Mouse (Mus musculus) MEL (cell line): ENCODE results near the gene Acot4. TPM values are rescaled to one million over a fixed set of nuclear protein-coding genes. Genes with fewer than 3 reads are reported as not detected.
"Not testable (repeated sequence)": the region's sequence is repeated elsewhere in the genome, so short reads cannot be mapped to it uniquely, and the experiment has no call there.

Source experiments
- DNase-seq: peaks from one replicate; pipeline ENCODE4 v3.0.0; 2011; ENCODE audit warnings: low read depth, low spot score
- H3K27ac ChIP-seq: 2 replicates; pipeline ENCODE4 v1.5.1; 2012; ENCODE audit warnings: low read depth, mild to moderate bottlenecking, control low read depth, low read length, moderate library complexity; ENCODE audit not compliant: control insufficient read depth
- H3K27me3 ChIP-seq, 2 experiments: fragments of 150-350 bp in 1 of 2; sonication (generic) in 1 of 2; 2 replicates each; pipeline ENCODE4 v1.6.1; 2012; ENCODE audit warnings: low read length in 2 of 2, mild to moderate bottlenecking in 2 of 2, improper control_type of control experiment in 1 of 2, moderate library complexity in 1 of 2; ENCODE audit not compliant: insufficient read depth in 2 of 2, control insufficient read depth in 1 of 2
- H3K36me3 ChIP-seq, 2 experiments: 2 replicates each; pipeline ENCODE4 v1.6.1; 2012 to 2014; ENCODE audit warnings: low read length in 2 of 2, improper control_type of control experiment in 1 of 2, inconsistent platforms in 1 of 2, mild to moderate bottlenecking in 1 of 2; ENCODE audit not compliant: insufficient read depth in 2 of 2, control insufficient read depth in 1 of 2
- H3K4me1 ChIP-seq, 2 experiments: fragments of 150-350 bp in 1 of 2; sonication (generic) in 1 of 2; 2 replicates each; pipeline ENCODE4 v1.6.1; 2012; ENCODE audit warnings: low read length in 2 of 2, improper control_type of control experiment in 1 of 2, mild to moderate bottlenecking in 1 of 2; ENCODE audit not compliant: insufficient read depth in 2 of 2, control insufficient read depth in 1 of 2
- H3K4me3 ChIP-seq, 2 experiments: fragments of 150-350 bp in 1 of 2; sonication (generic) in 1 of 2; 2 replicates each; pipeline ENCODE4 v1.5.1; 2012; ENCODE audit warnings: low read depth in 2 of 2, low read length in 2 of 2, mild to moderate bottlenecking in 2 of 2, moderate library complexity in 2 of 2, control low read depth in 1 of 2, improper control_type of control experiment in 1 of 2; ENCODE audit not compliant: control insufficient read depth in 1 of 2, insufficient read depth in 1 of 2
- H3K79me2 ChIP-seq: 2 replicates; pipeline ENCODE4 v1.6.1; 2012; ENCODE audit warnings: mild to moderate bottlenecking, low read length, moderate library complexity; ENCODE audit not compliant: control insufficient read depth, poor library complexity, insufficient read depth
- H3K9ac ChIP-seq: 2 replicates; pipeline ENCODE4 v1.6.1; 2012; ENCODE audit warnings: low read depth, mild to moderate bottlenecking, control low read depth, low read length, moderate library complexity; ENCODE audit not compliant: control insufficient read depth, poor library complexity, severe bottlenecking
- H3K9me3 ChIP-seq: fragments of 150-350 bp; sonication (generic); replicated peaks from 2 replicates; pipeline ENCODE4 v1.6.1; 2012; ENCODE audit warnings: mild to moderate bottlenecking, low read length, improper control_type of control experiment, moderate library complexity; ENCODE audit not compliant: insufficient read depth
- CHD1 ChIP-seq: IDR thresholded peaks from 2 replicates; pipeline ENCODE4 v1.6.1; 2012; ENCODE audit warnings: low read depth, mild to moderate bottlenecking, inconsistent platforms, low read length, improper control_type of control experiment
- E2F4 ChIP-seq: IDR thresholded peaks from 2 replicates; pipeline ENCODE4 v1.6.1; 2011; ENCODE audit warnings: low read depth, low read length, improper control_type of control experiment, borderline replicate concordance
- ELF1 ChIP-seq: IDR thresholded peaks from 2 replicates; pipeline ENCODE4 v1.6.1; 2014; ENCODE audit warnings: low read depth, mild to moderate bottlenecking, inconsistent platforms, low read length, improper control_type of control experiment, moderate library complexity
- EP300 ChIP-seq, 2 experiments: IDR thresholded peaks; 2 replicates each; pipeline ENCODE4 v1.6.1; 2011; ENCODE audit warnings: improper control_type of control experiment in 2 of 2, low read length in 2 of 2, low read depth in 1 of 2, mild to moderate bottlenecking in 1 of 2
- GABPA ChIP-seq: IDR thresholded peaks from 2 replicates; pipeline ENCODE4 v1.6.1; 2012; ENCODE audit warnings: low read depth, mild to moderate bottlenecking, inconsistent platforms, low read length, improper control_type of control experiment, moderate library complexity
- GATA1 ChIP-seq: IDR thresholded peaks from 2 replicates; pipeline ENCODE4 v1.6.1; 2011; ENCODE audit warnings: low read depth, low read length, improper control_type of control experiment
- HCFC1 ChIP-seq: IDR thresholded peaks from 2 replicates; pipeline ENCODE4 v1.6.1; 2012; ENCODE audit warnings: low read depth, mild to moderate bottlenecking, inconsistent platforms, low read length, improper control_type of control experiment, moderate library complexity
- MAFK ChIP-seq: IDR thresholded peaks from 2 replicates; pipeline ENCODE4 v1.6.1; 2011; ENCODE audit warnings: low read depth, mild to moderate bottlenecking, low read length, improper control_type of control experiment, borderline replicate concordance
- MEF2A ChIP-seq: IDR thresholded peaks from 2 replicates; pipeline ENCODE4 v1.6.1; 2014; ENCODE audit warnings: low read depth, mild to moderate bottlenecking, inconsistent platforms, low read length, improper control_type of control experiment; ENCODE audit not compliant: poor library complexity, insufficient replicate concordance, severe bottlenecking; ENCODE audit errors: extremely low read depth
- MYC ChIP-seq: IDR thresholded peaks from 2 replicates; pipeline ENCODE4 v1.6.1; 2011; ENCODE audit warnings: low read depth, mild to moderate bottlenecking, low read length, improper control_type of control experiment, moderate library complexity
- NRF1 ChIP-seq: IDR thresholded peaks from 2 replicates; pipeline ENCODE4 v1.6.1; 2014; ENCODE audit warnings: low read depth, mild to moderate bottlenecking, inconsistent platforms, low read length, improper control_type of control experiment, moderate library complexity; ENCODE audit not compliant: poor library complexity, insufficient read depth, severe bottlenecking
- SIN3A ChIP-seq: IDR thresholded peaks from 2 replicates; pipeline ENCODE4 v1.6.1; 2012; ENCODE audit warnings: low read length, improper control_type of control experiment, inconsistent platforms
- SMC3 ChIP-seq: IDR thresholded peaks from 2 replicates; pipeline ENCODE4 v1.6.1; 2011; ENCODE audit warnings: low read depth, low read length, improper control_type of control experiment
- TBP ChIP-seq: IDR thresholded peaks from 2 replicates; pipeline ENCODE4 v1.8.0; 2011; ENCODE audit warnings: low read depth, low read length, improper control_type of control experiment
- TCF12 ChIP-seq: IDR thresholded peaks from 2 replicates; pipeline ENCODE4 v1.6.1; 2014; ENCODE audit warnings: low read depth, mild to moderate bottlenecking, inconsistent platforms, low read length, improper control_type of control experiment, moderate library complexity
- UBTF ChIP-seq: IDR thresholded peaks from 2 replicates; pipeline ENCODE4 v1.6.1; 2012; ENCODE audit warnings: low read depth, mild to moderate bottlenecking, inconsistent platforms, low read length, improper control_type of control experiment, moderate library complexity, borderline replicate concordance; ENCODE audit not compliant: insufficient read depth
- ZC3H11A ChIP-seq: IDR thresholded peaks from 2 replicates; pipeline ENCODE4 v1.6.1; 2012; ENCODE audit warnings: low read depth, mild to moderate bottlenecking, inconsistent platforms, low read length, improper control_type of control experiment
- polyA plus RNA-seq, 2 experiments: library from polyadenylated mRNA; stranded (reverse) in 1 of 2; unstranded in 1 of 2; fragments of >175 nt in 1 of 2; fragments of >200 nt in 1 of 2; gene quantifications; 2 replicates each; pipeline versions ENCODE4 v1.2.1 to v1.2.4; 2012; ENCODE audit warnings: low replicate concordance in 2 of 2, low read depth in 1 of 2; ENCODE audit not compliant: insufficient read length in 2 of 2, insufficient read depth in 1 of 2, missing spikeins in 1 of 2
- total RNA-seq: library from RNA; depleted of rRNA; stranded (reverse); fragments of 300-350 nt; gene quantifications from 2 replicates; pipeline ENCODE4 v1.2.3, GENCODE M21; 2012

Gene Acot4
- total and polyA plus RNA-seq, 3 experiments, result 0.08 TPM; not detected in 1

DNA sequence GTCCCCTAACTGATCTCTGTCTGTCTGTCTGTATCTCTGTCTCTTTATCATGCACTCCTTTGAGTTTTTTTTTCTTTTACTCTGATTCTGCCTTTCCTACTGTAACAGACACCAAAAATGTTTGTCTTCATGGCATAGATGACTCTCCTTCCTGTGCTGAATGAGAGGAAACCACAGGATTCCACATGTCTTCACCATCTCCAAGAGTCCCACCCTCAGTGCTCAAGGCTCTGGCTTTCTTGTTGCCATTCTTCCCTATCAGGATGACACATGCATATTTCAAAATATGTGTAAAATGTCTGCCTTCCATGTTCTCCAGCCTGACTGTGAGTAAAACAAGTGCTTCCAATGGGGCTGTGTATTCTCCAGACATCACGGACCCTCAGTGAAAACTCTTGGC is 8.7 kb downstream of the Acot4 start:
- H3K4me1 ChIP-seq, result no peaks in the 10 kb centered on the region
- H3K27ac ChIP-seq, result no peak overlapping the region
- TF ChIP-seq SIN3A (no peak), SMC3 (no peak), MAFK (no peak), ZC3H11A (no peak), HCFC1 (no peak), NRF1 (no peak), UBTF (no peak), ELF1 (no peak), CHD1 (no peak), GABPA (no peak), TBP (no peak), MYC (no peak), EP300 (IDR thresholded peaks at IDR 0.05; ENCODE audit: low read depth in 1 of 2, low read length in 2 of 2) (no peak), MEF2A (no peak), TCF12 (no peak), E2F4 (no peak), GATA1 (no peak)
- H3K4me3 ChIP-seq, result no peak overlapping the region
- no peaks in the 10 kb centered on the region for H3K79me2 ChIP-seq
- no peaks in the 10 kb centered on the region for H3K36me3 ChIP-seq
- H3K9me3 ChIP-seq, result no peaks in the 10 kb centered on the region
- H3K27me3 ChIP-seq, result no peaks in the 10 kb centered on the region
- H3K9ac ChIP-seq, result no peak overlapping the region
- DNase-seq, result no peak

DNA sequence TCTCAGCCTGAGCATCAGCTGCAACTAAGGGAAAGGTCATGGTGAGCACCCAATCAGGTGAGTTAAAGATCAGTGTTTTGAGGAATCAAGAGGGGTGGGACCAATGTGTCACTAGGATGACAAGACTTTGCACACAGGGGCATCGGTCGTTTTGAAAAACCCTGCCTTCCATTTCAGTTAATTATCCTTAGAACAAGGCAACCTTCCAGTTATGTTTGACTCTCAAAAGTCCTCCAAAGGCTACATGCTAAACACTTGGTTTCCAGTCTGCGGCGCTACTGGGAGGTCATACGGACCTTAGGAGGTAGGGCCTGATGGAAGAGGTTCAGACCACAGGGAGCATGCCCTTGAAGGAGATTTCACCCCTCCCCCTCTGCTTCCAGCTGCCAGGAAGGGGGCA is 12.6 kb downstream of the Acot4 start:
- H3K27me3 ChIP-seq, H3K4me1 ChIP-seq, H3K4me3 ChIP-seq, H3K27ac ChIP-seq, DNase-seq, H3K36me3 ChIP-seq, H3K9ac ChIP-seq, H3K9me3 ChIP-seq, H3K79me2 ChIP-seq: not testable (repeated sequence)
